Mouse (Mus musculus): ENCODE results near the gene Plxdc2.
A peak's percentile ranks its signal among the peaks of the same experiment; 100 is the strongest.

The Plxdc2 gene

DNA sequence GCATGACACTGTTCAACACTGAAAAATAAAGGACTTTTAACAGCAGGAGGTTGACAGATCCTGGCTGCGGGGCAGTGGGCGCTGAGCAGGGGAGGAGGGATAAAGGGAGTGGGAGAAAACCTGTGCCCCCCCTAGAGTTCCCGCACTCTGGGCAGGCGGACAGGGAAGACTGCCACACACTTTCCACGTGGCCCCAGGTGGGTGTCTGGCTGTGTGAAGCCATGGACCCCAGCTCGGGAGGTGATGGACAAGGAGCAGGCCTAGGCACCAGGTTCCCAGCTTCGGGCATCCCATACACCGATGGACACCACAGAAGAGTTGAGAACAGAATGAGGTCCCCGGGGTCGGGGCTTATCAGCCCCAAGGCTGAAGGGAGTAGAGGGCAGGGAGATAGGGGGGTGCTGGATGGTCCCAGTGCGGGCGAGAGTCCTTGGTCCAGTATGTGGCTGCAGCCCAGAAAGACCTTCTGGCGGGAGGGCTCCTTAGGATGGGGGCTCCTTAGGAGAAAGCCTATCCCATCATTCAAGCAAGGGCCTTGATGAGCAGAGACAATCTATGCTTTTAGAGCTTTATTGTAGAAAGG, 215.2 kb downstream of the Plxdc2 start:
- no peak for DNase-seq (ENCODE audit: low spot score in 2 of 2)

DNA sequence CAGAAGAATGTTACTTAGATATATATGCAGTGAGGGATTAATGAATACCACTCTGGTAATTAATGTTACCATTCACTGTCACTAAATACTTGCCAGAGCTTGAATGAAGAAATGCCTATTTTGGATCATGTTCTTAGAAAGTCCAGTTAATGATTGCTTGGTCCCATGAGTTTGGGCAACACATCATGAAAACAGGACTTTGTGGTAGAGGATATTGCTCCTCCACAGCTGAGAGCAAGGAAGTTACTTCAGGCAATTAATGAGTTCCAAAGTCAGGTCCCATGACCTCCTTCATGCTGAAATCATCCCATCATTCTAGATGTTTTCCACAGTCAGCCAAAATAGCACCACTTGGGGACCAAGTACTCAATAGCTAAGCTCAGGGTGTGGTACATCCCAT, 220.5 kb downstream of the Plxdc2 start:
- no peak for DNase-seq (ENCODE audit: low spot score in 2 of 2)

DNA sequence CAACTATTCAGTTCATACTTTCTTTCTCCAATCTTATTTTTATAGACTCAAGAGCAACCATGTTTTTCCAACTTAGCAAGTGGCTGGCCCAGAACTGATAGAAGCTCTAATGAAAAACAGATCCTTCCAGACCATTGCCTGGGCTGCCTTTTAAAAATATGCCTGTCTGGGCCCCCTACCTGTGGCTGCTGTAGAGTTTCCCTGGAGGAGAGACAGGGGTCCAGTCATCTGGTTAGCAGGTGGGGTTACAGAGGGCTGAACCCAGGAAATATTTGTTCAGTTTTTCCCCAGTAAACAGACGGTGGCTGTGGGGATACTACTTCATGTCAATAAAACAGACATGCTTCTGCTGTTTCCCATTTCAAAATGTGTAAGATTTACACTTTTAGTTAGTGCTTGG, 222.0 kb downstream of the Plxdc2 start:
- no peak for DNase-seq (ENCODE audit: low spot score in 2 of 2)

DNA sequence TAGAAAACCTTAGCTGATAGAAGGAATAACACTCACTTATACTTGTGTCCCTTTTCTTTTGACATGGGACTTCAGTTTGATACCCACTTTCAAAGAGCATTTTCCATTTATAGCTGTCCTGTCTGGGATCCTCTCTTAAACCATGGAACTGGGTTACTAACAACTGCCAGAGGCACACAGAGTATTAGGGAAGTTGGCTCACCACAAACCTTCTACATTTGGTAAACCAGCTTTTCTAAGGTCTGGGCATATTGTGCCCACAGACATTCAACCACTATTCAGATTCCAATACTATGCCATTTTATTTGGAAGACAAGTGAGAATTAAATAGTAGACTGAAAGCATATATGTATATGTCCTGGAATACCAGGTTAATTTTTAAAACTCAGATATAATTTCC, 232.4 kb downstream of the Plxdc2 start:
- no peak for DNase-seq (ENCODE audit: low spot score in 2 of 2)

DNA sequence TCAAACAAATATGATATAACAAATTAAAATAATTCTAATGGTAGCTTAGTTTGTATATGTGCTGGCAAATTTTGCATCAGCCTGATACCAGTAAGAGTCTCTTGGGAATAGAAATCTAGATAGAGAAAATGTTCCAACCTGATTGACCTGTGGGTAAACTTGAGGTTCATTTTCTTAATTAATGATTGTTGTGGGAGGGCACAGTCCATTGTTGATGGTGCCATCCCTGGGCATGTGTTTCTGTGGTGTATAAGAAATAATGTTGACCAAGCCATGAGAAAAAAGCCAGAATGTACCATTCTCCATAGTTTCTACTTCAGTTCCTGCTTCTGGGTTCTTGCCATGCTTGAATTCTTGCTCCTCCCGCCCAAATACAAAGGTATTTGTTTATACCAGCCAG, 239.3 kb downstream of the Plxdc2 start:
- DNase-seq (ENCODE audit: low spot score in 2 of 2), result no peak

DNA sequence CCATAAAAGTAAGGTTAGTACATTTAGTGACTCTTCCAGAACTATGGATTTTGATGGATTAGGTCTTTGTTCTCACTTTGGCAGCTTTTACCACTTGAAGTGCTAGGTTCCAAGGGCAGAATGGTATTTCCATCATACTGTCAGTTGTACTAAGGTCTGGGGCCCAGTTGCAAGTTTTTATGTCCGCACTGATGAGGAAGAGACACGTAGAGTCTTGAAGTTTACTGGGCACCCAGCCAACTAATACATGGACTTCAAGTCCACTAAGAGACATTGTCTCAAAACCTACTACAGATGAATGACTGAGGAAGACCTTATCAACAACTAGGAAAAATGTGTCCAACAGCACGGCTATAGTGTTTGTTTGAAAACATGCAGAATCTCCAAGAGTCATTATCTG, 242.1 kb downstream of the Plxdc2 start:
- DNase-seq (ENCODE audit: low spot score in 2 of 2), result no peak

DNA sequence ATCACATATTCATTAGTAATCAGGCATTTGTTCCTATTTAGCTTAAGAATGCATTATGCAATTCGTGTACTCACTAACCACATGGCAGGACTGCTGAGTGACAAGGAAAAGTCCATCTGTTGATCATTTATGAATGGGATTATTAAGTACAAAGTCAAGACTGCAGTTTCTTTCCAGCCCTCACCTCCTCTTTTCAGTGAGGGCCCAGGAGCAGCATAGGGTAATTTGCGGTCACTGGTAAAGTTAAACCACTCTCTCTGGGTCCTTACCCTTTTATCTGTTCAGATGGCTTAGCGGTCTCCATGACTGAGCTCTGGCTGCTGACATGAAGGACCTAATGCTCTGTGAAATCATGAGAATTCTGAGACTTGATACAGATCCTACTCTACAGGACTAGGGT, 248.2 kb downstream of the Plxdc2 start:
- no peak for DNase-seq (ENCODE audit: low spot score in 2 of 2)

DNA sequence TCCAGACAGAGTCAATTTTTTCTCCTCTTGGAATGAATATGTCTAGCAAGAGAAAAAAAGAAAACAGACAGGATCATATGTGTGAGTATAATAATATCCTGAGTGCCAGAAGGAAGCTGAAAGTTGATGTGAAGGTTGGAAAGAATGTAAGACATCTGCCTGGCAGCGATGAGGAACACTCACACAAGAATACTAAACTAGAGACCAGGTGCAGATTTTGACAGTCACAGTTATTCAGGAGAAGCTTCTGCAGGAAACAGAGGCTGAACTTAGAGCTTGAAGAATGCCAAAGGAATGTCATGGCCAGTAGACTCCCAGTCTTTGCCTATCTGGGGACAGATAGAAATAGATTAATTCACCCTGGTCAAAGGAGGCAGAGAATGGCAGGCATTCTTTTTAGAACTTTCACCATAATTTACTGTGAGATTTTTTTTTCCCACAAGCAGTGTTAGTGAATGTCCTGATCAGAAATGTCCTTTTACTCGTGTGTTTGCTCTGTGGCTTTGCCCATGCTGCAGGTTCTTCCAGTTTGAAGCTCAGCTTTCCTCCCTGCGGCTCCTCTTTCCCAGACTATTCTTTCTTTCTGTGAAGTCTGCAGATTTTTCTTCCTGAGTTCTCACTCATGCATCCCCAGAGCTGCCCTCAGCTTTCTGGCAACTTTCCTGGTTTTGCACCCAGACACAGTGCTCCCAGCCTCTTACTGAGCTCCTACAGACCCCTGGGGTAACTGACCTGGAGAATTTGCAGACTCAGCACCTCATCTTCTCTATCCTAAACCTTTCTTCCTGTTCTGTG, 251.9 kb downstream of the Plxdc2 start:
- DNase-seq (ENCODE audit: low spot score in 2 of 2), result no peak

DNA sequence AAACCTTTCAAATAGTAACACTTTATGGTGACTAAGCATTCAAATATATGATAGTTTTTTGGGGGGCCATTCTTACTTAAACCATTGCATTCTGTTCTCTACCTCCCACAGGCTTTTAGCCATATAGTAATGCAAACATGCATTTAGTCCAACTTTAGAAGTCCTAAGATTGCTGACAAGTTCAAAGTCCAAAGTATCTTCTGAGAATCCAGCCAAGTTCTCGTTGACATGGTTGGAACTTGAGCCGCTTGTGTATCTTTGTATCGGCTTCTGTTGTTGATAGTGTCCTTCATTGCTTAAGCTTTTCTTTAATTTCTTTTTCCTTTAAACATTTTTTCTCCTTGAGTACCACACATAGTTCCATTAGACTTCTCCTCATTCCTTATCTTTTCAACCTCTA, 286.0 kb downstream of the Plxdc2 start:
- no peak for DNase-seq (ENCODE audit: low spot score in 2 of 2)

DNA sequence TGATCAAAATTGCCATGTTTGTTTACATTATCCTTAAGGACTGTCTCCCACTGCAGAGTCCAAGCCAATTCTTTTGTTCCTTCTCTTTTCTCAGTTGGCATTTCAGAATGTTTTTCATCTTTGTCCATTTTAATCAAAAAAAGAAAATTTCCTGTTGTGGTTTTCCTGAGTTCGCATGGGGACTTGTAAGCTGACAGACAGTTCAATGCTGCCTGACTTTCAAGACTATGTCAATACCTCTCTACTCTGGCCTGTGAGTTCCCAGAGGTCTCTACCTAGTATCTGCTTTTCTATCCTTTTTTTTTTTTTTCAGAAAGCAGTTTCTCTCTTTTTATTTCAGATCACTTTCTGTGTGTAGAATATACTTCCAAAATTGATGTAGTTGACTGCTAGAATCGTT, 295.6 kb downstream of the Plxdc2 start:
- no peak for DNase-seq (ENCODE audit: low spot score in 2 of 2)

DNA sequence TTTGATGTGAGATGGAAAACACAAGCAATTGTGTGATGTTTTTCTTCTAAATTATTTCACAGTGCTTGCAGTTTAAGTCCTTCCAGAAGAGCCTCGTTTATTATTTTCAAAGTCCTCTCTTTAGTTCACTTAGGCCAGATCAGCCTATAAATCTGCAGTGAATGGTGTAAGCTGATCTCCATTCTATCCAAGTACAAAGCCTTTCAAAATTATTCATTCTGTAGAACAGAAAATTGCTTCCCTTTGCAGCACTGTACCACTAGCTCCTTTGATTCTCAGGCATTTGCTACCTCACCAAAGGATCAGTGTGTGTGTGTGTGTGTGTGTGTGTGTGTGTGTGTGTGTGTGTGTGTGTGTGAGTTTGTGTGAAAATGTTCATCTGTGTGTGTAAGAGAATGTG, 308.4 kb downstream of the Plxdc2 start:
- DNase-seq (ENCODE audit: low spot score in 2 of 2), result no peak

DNA sequence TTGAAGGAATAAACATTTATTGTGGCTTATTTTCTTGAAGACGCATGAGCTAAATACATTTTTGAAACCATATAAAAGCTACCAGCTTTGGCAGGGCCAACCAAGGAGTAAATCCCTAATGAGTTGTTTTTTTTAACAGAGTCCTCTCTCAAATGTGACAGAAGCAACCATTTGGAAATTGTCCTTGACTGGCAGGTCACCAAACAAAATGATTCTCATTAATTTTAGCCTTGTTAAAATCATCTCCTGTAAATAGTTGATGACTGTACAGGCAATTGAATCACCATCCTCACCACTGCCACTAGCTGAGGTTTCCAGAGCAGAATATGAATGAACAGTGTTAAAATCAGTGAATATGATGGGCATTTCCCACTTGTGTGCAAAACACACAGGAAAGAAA, 312.3 kb downstream of the Plxdc2 start:
- no peak for DNase-seq (ENCODE audit: low spot score in 2 of 2)

DNA sequence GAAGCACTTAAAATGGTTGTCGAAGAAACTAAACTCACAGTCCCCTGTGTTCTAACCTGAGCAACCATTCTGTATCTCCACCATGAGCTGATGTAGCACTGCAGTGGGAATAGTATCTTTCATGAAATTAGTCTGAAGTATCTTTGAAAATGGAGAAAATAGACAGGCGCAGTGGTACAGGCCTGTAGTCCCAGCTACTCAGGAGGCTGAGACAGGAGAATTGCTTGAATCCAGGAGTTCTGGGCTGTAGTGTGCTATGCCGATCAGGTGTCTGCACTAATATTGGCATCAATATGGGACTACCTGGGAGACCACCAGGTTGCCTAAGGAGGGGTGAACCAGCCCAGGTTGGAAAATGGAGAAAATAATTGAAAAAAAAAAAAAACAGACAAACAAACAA, 326.8 kb downstream of the Plxdc2 start:
- DNase-seq (ENCODE audit: low spot score in 2 of 2), result no peak

DNA sequence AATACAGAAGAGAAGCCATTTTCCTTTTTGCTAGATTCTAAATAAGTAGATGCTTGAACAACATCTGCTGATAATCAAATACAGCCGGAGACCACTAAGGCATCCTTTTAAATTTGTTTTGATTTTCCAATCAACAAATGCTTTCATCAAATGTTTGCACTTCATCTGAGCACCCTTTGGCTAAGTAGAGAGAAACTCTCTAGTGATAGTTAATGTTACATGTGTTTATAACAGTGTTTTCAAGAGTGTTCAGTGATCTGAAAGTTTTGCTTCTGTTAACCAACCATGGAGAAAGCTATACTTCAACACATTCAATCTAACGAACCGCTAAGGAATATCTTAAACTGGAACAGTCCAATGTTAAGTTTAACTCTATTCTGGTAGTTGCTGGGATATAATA, 327.6 kb downstream of the Plxdc2 start:
- no peak for DNase-seq (ENCODE audit: low spot score in 2 of 2)

DNA sequence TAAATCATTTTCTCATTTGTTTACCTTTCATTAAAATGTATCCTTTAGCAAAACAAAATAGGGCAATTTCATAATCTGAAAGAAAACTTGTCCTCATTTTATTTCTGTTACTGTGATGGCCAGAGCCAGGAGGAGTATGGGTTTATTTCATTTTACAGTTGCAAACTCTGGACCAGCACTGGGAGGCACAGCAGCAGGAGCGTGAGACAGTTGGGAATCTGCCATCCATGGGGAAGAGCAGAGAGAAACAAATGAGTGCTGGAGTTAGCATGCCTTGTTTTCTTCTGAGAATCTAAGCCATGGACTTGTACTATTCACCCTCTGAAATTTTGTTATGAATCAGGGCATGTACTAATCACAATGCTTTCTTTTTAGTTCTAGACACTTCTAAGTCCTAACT, 328.4 kb downstream of the Plxdc2 start:
- DNase-seq (ENCODE audit: low spot score in 2 of 2), result no peak

DNA sequence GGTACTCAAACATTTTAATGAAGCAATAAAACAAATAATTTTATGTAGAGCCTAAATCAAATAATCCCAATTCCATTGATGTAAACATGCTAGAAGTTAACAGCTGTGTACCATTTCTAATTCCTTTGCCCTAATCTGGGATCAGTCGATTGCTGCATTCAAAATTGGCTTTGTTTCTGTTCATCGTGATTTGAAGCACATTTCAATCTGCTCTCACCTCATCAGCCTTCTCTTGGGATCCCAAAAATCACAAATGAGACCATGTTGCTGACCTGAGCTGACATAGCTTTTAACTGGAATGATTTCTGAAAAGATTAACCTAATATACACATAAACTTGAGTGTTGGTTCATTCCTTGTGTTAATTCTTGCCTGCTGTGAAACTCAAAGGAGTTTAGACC, 340.3 kb downstream of the Plxdc2 start:
- DNase-seq (ENCODE audit: low spot score in 2 of 2), result no peak

DNA sequence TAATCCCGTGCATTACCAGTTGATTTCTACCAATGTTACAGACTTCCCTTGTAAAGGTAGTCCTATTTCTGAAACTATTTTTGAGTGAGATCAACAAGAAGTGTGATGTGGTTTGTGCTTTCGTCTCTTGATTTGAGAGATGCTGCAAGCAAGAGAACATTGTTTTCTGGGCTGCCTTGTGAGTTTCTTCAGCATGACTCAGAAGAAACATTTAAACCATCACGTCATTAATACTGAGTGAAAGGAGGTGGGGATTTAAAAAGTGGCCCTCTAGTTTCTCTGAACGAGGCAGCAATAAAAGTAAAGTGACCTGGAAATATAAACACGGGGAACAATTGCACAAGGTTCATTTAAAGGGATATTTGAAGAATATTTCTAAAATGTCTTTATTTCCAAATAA, 341.1 kb downstream of the Plxdc2 start:
- no peak for DNase-seq (ENCODE audit: low spot score in 2 of 2)

DNA sequence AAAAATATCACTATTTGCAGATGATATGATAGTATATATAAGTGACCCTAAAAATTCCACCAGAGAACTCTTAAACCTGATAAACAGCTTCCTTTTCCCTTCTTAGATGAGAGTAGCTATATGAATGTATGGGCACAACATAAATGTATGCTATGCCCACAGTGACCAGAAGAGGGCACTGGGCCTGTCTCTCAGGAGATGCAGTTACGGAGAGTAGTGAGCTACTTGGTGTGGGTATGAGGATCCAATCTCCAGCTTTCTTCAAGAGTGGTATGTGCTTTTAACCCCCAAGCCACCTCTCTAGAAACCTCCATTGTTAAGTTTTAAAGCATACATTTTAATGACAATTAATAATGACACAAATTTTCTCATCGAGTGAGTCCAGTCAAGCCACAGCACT, 350.1 kb downstream of the Plxdc2 start:
- no peak for DNase-seq (ENCODE audit: low spot score in 2 of 2)

DNA sequence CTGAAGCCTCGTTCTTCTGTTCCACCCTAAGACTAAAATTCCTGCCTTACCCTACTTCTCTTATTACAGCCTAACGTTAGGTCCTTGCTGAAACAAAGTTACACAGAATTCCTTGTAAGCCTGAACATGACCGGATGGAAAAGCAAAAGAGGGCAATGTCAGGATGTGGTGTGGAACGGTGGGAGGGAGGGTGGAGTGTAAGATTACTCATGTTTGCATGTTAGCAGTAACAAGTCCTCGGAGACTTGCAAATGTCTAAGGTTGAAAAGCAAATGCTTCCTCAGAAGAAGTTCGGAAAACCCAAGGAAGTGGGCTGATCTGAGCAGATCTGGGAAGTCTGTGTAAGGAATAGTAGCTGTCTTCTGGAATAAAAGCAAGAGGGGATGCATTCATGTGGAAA, 353.8 kb downstream of the Plxdc2 start:
- DNase-seq (ENCODE audit: low spot score in 2 of 2), result no peak

DNA sequence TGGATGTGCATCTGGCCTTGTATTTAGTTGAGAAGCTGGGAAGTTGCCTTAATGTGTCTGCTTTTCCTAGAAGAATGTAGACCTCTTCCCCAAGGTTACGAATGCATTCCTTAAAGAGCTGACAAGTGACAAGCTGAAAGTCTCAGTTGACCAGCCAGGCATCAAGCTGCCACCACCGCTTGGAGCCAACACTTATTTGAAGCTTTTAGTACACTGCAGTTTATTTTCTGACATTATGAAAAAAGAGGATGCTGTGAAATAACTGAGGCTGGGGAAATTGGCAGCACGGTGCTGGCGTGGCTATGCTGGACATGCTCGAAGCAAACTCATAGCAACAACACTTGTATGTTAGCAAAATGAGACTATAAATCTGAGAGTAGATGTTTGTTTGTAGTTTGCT, 374.9 kb downstream of the Plxdc2 start:
- no peak for DNase-seq (ENCODE audit: low spot score in 2 of 2)

DNA sequence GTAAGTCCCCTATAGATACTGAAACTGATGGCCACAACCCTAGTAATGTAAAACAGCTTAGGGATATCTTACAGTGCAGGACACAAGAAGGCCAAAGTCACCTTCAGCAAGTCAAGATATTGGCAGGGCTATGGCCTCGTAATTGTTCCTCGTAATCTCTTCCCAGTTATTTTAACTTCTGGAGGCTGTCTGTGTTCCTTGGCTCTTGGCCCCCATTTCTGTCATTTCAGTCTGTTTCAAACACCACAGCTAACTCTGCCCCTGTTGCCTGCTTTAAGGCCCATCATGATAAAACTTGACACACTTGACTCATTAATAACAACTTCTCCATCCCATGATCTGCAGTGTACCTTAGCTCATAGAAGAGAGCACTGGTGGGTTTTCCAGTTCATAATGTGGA, 378.3 kb downstream of the Plxdc2 start:
- DNase-seq (ENCODE audit: low spot score in 2 of 2), result peak; percentile 60 to 65

DNA sequence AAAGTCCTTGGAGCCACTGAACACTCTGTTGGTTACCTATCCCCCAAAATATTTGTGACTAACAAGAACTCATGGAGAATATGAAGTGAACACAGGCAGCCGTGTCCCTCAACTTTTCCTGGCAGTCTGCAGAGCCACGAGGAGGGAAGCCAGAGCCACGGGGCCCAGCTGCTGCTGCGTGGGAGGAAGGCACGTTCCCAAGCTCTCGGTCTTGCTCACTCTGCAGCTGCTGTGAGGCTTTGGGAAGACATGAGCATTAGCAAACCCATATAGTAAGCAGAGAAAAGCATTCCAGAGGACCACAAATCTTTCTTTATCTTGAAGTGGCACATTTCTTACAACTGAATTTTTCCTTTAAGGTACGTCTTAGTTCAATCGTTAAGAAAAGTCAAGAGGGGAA, 382.1 kb downstream of the Plxdc2 start:
- peak; percentile 71 to 77 for DNase-seq (ENCODE audit: low spot score in 2 of 2)

DNA sequence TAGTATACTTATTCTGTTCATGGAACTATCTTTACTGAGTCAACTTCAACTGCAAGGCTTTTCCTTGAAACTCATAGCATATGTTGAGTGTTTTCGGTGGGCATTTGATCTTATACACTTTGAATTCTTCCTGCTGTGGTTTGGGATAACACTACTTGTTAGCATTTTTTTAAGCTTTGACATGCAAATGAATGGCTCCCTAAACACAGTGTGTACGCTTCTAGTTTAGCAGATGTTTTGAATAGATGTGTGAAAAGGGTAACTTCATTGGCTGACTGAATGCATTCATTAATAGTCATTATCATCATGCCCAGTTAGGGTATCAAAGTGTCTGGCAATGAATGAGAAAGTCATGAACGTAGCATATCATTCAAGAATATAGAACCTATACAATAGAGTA, 385.7 kb downstream of the Plxdc2 start:
- DNase-seq (ENCODE audit: low spot score in 2 of 2), result no peak

DNA sequence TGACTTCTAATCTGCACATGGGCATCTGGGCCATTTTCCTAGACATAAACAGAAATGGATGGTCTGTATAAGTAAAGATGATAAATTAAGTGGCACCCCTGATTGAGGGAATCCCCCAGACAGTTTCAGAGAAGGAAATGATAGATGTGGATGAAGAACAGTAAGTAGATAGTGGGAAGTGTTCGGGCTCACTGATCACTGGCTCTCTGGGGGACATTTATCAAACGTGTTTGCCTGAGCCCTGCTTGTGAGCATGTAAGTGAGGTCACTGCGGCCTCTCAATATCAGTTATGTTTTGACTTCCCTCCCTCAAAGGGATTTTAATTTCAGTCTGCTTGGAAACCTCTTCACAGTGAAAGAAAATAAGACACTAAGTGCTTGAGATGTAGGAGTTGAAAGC, 387.5 kb downstream of the Plxdc2 start:
- DNase-seq (ENCODE audit: low spot score in 2 of 2), result no peak
